Mouse (Mus musculus) left cerebral cortex, postnatal 14 days (tissue): ENCODE measurements around the gene Grin3b. TPM values are rescaled to one million over a fixed set of nuclear protein-coding genes. Genes with fewer than 3 reads are reported as not detected.
A peak's percentile ranks its signal among the peaks of the same experiment; 100 is the strongest.

Experiments used
- DNase-seq, 2 experiments: peaks; one replicate each; pipeline ENCODE4 v3.0.0; 2021 to 2022; ENCODE audit warnings: low spot score in 2 of 2, mixed read lengths in 1 of 2
- intact Hi-C: fragments of 180-260 bp; cut with DNase I; formaldehyde crosslinking; loops from one replicate; pipeline ENCODE4 v1.15.1; 2025
- total RNA-seq, 2 experiments: library from RNA; stranded (reverse); gene quantifications; 2 replicates each; pipeline ENCODE4 v1.2.3; 2021

The Grin3b gene
- total RNA-seq, 2 experiments from 2014 or later = 0.21 to 0.40 TPM

DNA sequence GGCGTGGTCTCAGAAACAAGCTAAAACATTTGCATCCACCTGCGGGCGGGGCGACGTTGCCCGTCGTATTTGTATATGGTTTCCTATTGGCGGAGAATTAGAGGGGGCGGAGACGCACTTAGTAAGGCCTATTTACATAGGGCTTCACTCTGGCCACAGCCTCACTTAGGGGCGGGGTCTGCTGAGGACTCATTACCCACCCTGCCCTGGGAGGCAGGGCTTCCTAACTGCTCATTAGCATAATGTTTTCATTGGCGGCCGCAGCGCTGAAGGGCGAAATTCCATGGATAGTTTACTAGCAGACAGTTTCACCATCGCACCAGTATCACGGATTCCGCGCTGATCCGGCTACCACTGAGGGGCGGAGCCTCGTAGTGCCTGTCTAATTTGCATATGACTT is 14.4 kb downstream of the Grin3b start:
- intact Hi-C loops = loop anchor here (5.0 kb wide), 1 partner anchor 67 kb away; no protein-coding TSS in a partner anchor
- DNase-seq = peak; percentile 96 to 99

- intact Hi-C loops = loop anchor here (2.0 to 5.0 kb wide), 2 partner anchors 49 to 67 kb away; no protein-coding TSS in a partner anchor
- peak; percentile 62 to 71 for DNase-seq
These were observed 15.1 kb downstream of the Grin3b start for GRCm38 (mm10) chr10:79985334-79986231.

DNA sequence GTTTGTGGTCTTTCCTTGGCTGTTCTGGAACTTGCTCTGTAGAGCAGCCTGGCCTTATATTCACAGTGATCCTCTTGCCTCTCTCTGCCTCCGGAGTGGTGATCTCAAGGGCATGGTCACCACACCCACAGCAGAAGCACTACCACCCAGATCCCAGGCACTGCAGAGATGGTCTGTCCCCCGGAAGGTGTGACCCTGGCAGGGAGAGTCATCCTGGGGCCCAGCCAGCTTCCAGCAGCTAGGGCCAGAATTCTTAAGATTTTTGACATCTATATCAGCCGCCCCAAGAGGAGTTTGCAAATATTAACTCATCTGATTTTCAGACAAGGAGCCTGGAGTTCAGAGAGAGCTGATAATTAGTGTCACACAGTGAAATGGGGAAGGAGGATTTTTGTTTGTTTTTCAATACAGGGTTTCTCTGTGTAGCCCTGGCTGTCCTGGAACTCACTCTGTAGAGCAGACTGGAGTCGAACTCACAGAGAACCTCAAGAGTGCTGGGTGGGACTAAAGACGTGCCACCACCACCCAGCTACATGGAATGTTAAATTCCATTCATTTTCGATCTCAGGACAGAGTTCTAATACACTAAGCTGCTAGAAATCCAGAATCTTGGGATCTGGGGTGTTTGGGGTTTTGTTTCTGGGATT is 15.8 kb downstream of the Grin3b start:
- intact Hi-C loops = loop anchor here (2.0 to 5.0 kb wide), 2 partner anchors 48 to 66 kb away; no protein-coding TSS in a partner anchor

GRCm38 (mm10) chr10:79986963-79987362 is 16.4 kb downstream of the Grin3b start:
- peak; percentile 85 to 95 for DNase-seq
- intact Hi-C loops = loop anchor here (2.0 to 5.0 kb wide), 2 partner anchors 48 to 65 kb away; no protein-coding TSS in a partner anchor

More for the DNA sequence above, 15.8 kb downstream of the Grin3b start:
- no peak for DNase-seq

- no peak for DNase-seq
- intact Hi-C loops = loop anchor here (2.0 to 5.0 kb wide), 2 partner anchors 47 to 64 kb away; no protein-coding TSS in a partner anchor
These were observed 17.4 kb downstream of the Grin3b start for GRCm38 (mm10) chr10:79987771-79988505.

- no peak for DNase-seq
- intact Hi-C loops = loop anchor here (5.0 kb wide), 1 partner anchor 64 kb away; no protein-coding TSS in a partner anchor
These were observed 18.2 kb downstream of the Grin3b start, which contains the start of gene Cnn2 for GRCm38 (mm10) chr10:79988506-79989271. Gene Cnn2, plus strand, starts transcription at chr10:79988584.

GRCm38 (mm10) chr10:79989272-79989786 is 18.8 kb downstream of the Grin3b start:
- DNase-seq = no peak
- intact Hi-C loops = loop anchor here (5.0 kb wide), 1 partner anchor 63 kb away; no protein-coding TSS in a partner anchor

DNA sequence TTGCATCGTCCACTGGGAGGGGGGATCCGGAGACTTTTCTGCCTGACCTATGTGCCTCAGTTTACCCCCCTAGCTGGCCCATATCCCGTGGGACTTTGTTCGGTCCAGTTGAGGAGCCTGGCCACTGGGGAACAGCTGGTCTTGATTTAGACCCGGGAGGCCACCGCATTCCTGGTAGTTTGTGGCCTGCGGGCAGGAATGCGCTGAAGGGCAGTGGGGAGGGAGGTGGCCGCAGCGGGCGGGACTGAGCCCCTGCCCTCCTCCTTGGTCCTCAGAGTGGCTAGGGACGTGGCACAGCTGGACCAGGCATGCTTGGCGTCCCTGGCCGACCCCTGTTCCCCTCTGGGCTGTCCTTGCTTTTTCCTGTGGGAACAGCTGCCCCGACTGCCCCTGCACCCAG is 19.4 kb downstream of the Grin3b start:
- intact Hi-C loops = loop anchor here (5.0 kb wide), 1 partner anchor 62 kb away; no protein-coding TSS in a partner anchor
- no peak for DNase-seq

GRCm38 (mm10) chr10:79991099-79991498 is 20.6 kb downstream of the Grin3b start:
- intact Hi-C loops = no loop called here

DNA sequence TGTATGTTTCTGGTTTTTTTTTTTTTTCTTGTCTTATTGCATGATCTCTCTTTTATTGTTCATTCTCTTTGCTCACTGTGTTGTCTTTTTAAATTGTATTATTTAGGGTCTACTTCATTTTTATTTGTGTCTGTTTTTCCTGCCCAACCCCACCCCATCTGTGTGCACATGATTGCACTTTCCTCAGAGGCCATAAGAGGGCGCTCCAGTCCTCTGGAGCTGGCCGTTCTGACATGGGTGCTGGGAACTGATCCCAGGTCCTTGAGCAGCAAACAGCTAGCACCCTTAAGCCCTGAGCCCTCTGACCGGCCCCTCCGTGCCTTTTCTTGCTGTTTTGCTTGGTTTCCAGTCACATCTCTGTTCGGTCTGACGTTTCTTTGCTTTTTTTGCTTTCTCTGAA is 21.0 kb downstream of the Grin3b start:
- DNase-seq = no peak
- intact Hi-C loops = no loop called here

More at GRCm38 (mm10) chr10:79991099-79991498, 20.6 kb downstream of the Grin3b start:
- no peak for DNase-seq

GRCm38 (mm10) chr10:79994397-79995115 is 24.0 kb downstream of the Grin3b start:
- intact Hi-C loops = loop anchor here (5.0 kb wide), 1 partner anchor 118 kb away; no protein-coding TSS in a partner anchor
- DNase-seq = peak in 1 of 2 experiments; percentile 54

- intact Hi-C loops = loop anchor here (5.0 kb wide), 1 partner anchor 117 kb away; no protein-coding TSS in a partner anchor
- DNase-seq = no peak
These were observed 25.1 kb downstream of the Grin3b start for GRCm38 (mm10) chr10:79995636-79996035.

- DNase-seq = peak; percentile 96
- intact Hi-C loops = loop anchor here (5.0 kb wide), 1 partner anchor 116 kb away; no protein-coding TSS in a partner anchor
These were observed 25.9 kb downstream of the Grin3b start, which contains the start of gene Abca7 for GRCm38 (mm10) chr10:79996272-79997033. Gene Abca7, plus strand, starts transcription at chr10:79996494.

GRCm38 (mm10) chr10:79997034-79997760 is 26.7 kb downstream of the Grin3b start:
- DNase-seq = peak in 1 of 2 experiments; percentile 81
- intact Hi-C loops = loop anchor here (5.0 kb wide), 1 partner anchor 115 kb away; no protein-coding TSS in a partner anchor

- intact Hi-C loops = loop anchor here (5.0 kb wide), 1 partner anchor 114 kb away; no protein-coding TSS in a partner anchor
- DNase-seq = no peak
These were observed 27.3 kb downstream of the Grin3b start for GRCm38 (mm10) chr10:79997819-79998218.

GRCm38 (mm10) chr10:80001945-80002344 is 31.4 kb downstream of the Grin3b start:
- DNase-seq = no peak
- intact Hi-C loops = no loop called here
